ENCODE assay signal across 20 mouse cellular contexts in genomic region chr2:157322029-157322766, GRCm38 (mm10). TPM values are rescaled to one million over a fixed set of nuclear protein-coding genes. Genes with fewer than 3 reads are reported as not detected.
DNase-seq lines count a peak whose midpoint lies in the region; ATAC-seq and TF ChIP-seq lines count a peak whose summit lies in the region.
"Had no signal": no experiment of that assay in that cellular context is flagged by ENCODE, and none has a peak within 500 bp of the region (broad histone marks: within the 10 kb centered on the region; RNA-seq: fewer than 3 reads in every experiment).

No protein-coding gene starts in this region.

- H3K36me3 ChIP-seq in midbrain, embryonic 13.5 days, result peaks cover 91% of the 10 kb centered on the region
- H3K36me3 ChIP-seq in midbrain, embryonic 10.5 days, result peaks cover 100% of the 10 kb centered on the region
- peaks cover 10% of the 10 kb centered on the region for H3K36me3 ChIP-seq in forebrain, embryonic 16.5 days (ENCODE audit: control insufficient read depth, insufficient read depth)
- H3K36me3 ChIP-seq in midbrain, postnatal 0 days (ENCODE audit: insufficient read depth, low read length), result peaks cover 53% of the 10 kb centered on the region
- peaks cover 100% of the 10 kb centered on the region for H3K36me3 ChIP-seq in embryonic facial prominence, embryonic 10.5 days (replicated peaks)

- no peaks in the 10 kb centered on the region for H3K27me3 ChIP-seq in midbrain, embryonic 13.5 days
- no peaks in the 10 kb centered on the region for H3K27me3 ChIP-seq in midbrain, embryonic 10.5 days (ENCODE audit: low read depth, poor library complexity, severe bottlenecking)
- H3K27me3 ChIP-seq in forebrain, embryonic 16.5 days (replicated peaks; ENCODE audit: control insufficient read depth, insufficient read depth, low read length), result no peaks in the 10 kb centered on the region
- no peaks in the 10 kb centered on the region for H3K27me3 ChIP-seq in midbrain, postnatal 0 days (ENCODE audit: insufficient read depth, low read length)
- H3K27me3 ChIP-seq in embryonic facial prominence, embryonic 10.5 days (replicated peaks; ENCODE audit: low read depth, poor library complexity, severe bottlenecking), result no peaks in the 10 kb centered on the region
- H3K27me3 ChIP-seq: heart, embryonic 12.5 days; intestine, embryonic 15.5 days; limb, embryonic 12.5 days; liver, embryonic 13.5 days had no signal

- no peaks in the 10 kb centered on the region for H3K9me3 ChIP-seq in midbrain, embryonic 13.5 days
- H3K9me3 ChIP-seq in midbrain, embryonic 10.5 days (replicated peaks), result no peaks in the 10 kb centered on the region
- no peaks in the 10 kb centered on the region for H3K9me3 ChIP-seq in forebrain, embryonic 16.5 days (ENCODE audit: control insufficient read depth, low read length)
- H3K9me3 ChIP-seq in midbrain, postnatal 0 days (ENCODE audit: low read length), result no peaks in the 10 kb centered on the region
- H3K9me3 ChIP-seq in embryonic facial prominence, embryonic 10.5 days, result no peaks in the 10 kb centered on the region
- H3K9me3 ChIP-seq: heart, embryonic 12.5 days; intestine, embryonic 15.5 days; limb, embryonic 12.5 days; liver, embryonic 13.5 days had no signal

- no peak overlapping the region for H3K4me2 ChIP-seq in midbrain, embryonic 13.5 days (replicated peaks)
- H3K4me2 ChIP-seq in forebrain, embryonic 16.5 days (ENCODE audit: low read length), result no peak overlapping the region
- H3K4me2 ChIP-seq in midbrain, postnatal 0 days (ENCODE audit: low read depth, low read length, poor library complexity, severe bottlenecking), result no peak overlapping the region
- H3K4me2 ChIP-seq: heart, embryonic 12.5 days; intestine, embryonic 15.5 days; limb, embryonic 12.5 days; liver, embryonic 13.5 days had no signal

- DNase-seq in adrenal gland, postnatal 14 days, result peak; percentile 49
- DNase-seq in adrenal gland, adult 18-20 months (ENCODE audit: low spot score in 2 of 2), result no peak
- no peak for DNase-seq in midbrain, embryonic 10.5 days (ENCODE audit: low spot score)
- DNase-seq in midbrain, postnatal 0 days (ENCODE audit: low spot score), result peak; percentile 42
- DNase-seq in kidney, adult 18-20 months, result no peak
- no peak for DNase-seq in embryonic facial prominence, embryonic 10.5 days (ENCODE audit: low spot score)
- DNase-seq: cerebellum, adult 11 months; cerebellum, postnatal 36 days; liver, embryonic 13.5 days had no signal

- no peak overlapping the region for H3K4me3 ChIP-seq in midbrain, embryonic 13.5 days (replicated peaks)
- no peak overlapping the region for H3K4me3 ChIP-seq in midbrain, embryonic 10.5 days
- no peak overlapping the region for H3K4me3 ChIP-seq in forebrain, embryonic 16.5 days (replicated peaks; ENCODE audit: low read length)
- no peak overlapping the region for H3K4me3 ChIP-seq in midbrain, postnatal 0 days (ENCODE audit: low read depth, low read length)
- H3K4me3 ChIP-seq in embryonic facial prominence, embryonic 10.5 days, result no peak overlapping the region
- H3K4me3 ChIP-seq: heart, embryonic 12.5 days; intestine, embryonic 15.5 days; left cerebral cortex, adult 2 months; limb, embryonic 12.5 days; liver, embryonic 13.5 days had no signal

- 81% methylated on average over 5 of the region's 5 CpGs for WGBS in midbrain, embryonic 13.5 days
- WGBS in midbrain, embryonic 10.5 days, result 97% methylated on average over 5 of the region's 5 CpGs
- 48% methylated on average over 5 of the region's 5 CpGs for WGBS in forebrain, embryonic 16.5 days
- WGBS in midbrain, postnatal 0 days, result 66% methylated on average over 5 of the region's 5 CpGs
- WGBS in embryonic facial prominence, embryonic 10.5 days, result 90% methylated on average over 5 of the region's 5 CpGs

- H3K27ac ChIP-seq in midbrain, embryonic 13.5 days, result peak overlapping the region; percentile 61
- H3K27ac ChIP-seq in midbrain, embryonic 10.5 days (replicated peaks), result no peak overlapping the region
- peak overlapping the region; percentile 17; the same call in 1 of the 2 replicates for H3K27ac ChIP-seq in forebrain, embryonic 16.5 days (ENCODE audit: low read length)
- peak overlapping the region; percentile 9; the same call in 1 of the 2 replicates for H3K27ac ChIP-seq in midbrain, postnatal 0 days (ENCODE audit: low read depth, low read length)
- no peak overlapping the region for H3K27ac ChIP-seq in embryonic facial prominence, embryonic 10.5 days (replicated peaks)
- H3K27ac ChIP-seq: intestine, embryonic 15.5 days; left cerebral cortex, adult 2 months; limb, embryonic 12.5 days; liver, embryonic 13.5 days had no signal

- H3K9ac ChIP-seq in midbrain, embryonic 13.5 days (replicated peaks), result no peak overlapping the region
- no peak overlapping the region for H3K9ac ChIP-seq in forebrain, embryonic 16.5 days (replicated peaks; ENCODE audit: low read depth, low read length)
- H3K9ac ChIP-seq in midbrain, postnatal 0 days (replicated peaks; ENCODE audit: low read length, poor library complexity, severe bottlenecking), result 0 out of 2 replicates have a peak overlapping the region, but pooled peaks have one; percentile 0
- H3K9ac ChIP-seq: heart, embryonic 12.5 days; intestine, embryonic 15.5 days; limb, embryonic 12.5 days; liver, embryonic 13.5 days had no signal

- no peak for ATAC-seq in midbrain, embryonic 13.5 days
- ATAC-seq in forebrain, embryonic 16.5 days, result peak; percentile 60
- no peak for ATAC-seq in midbrain, postnatal 0 days (ENCODE audit: low FRiP score)
- ATAC-seq: intestine, embryonic 15.5 days had no signal

- TF ChIP-seq CTCF in midbrain, postnatal 0 days (IDR thresholded peaks at IDR 0.05), result no peak

- H3K4me1 ChIP-seq in midbrain, embryonic 13.5 days (replicated peaks), result peaks cover 9% of the 10 kb centered on the region
- H3K4me1 ChIP-seq in midbrain, embryonic 10.5 days, result peaks cover 4% of the 10 kb centered on the region
- peaks cover 19% of the 10 kb centered on the region for H3K4me1 ChIP-seq in forebrain, embryonic 16.5 days (replicated peaks; ENCODE audit: control insufficient read depth, insufficient read depth, low read length)
- no peaks in the 10 kb centered on the region for H3K4me1 ChIP-seq in midbrain, postnatal 0 days (ENCODE audit: insufficient read depth, low read length)
- peaks cover 15% of the 10 kb centered on the region for H3K4me1 ChIP-seq in embryonic facial prominence, embryonic 10.5 days
- H3K4me1 ChIP-seq: heart, embryonic 12.5 days; intestine, embryonic 15.5 days; liver, embryonic 13.5 days had no signal

RNA-seq across cellular contexts. Expression of gene Ghrh, which starts 25.1 kb away (rescaled TPM):
- total RNA-seq in adrenal gland, postnatal 14 days (2021), result not detected in 2 replicates
- total RNA-seq in adrenal gland, adult 18-20 months (2021), result not detected
- 1.6 and 3.4 TPM in 2 replicates for polyA plus RNA-seq in midbrain, embryonic 13.5 days (2015; fragmentation: Nextera tagmentation; extraction: Ambion mirVana)
- 0.42 and 1.1 TPM in 2 replicates for polyA plus RNA-seq in midbrain, embryonic 10.5 days (2016; fragmentation: Nextera tagmentation; extraction: Ambion mirVana)
- 0.80 TPM in 1 of 2 replicates, not detected in the other for polyA plus RNA-seq in forebrain, embryonic 16.5 days (2015; fragmentation: Nextera tagmentation; extraction: Ambion mirVana)
- 1.3 and 3.0 TPM in 2 replicates for total RNA-seq in midbrain, postnatal 0 days (2014; rRNA removed)
- polyA plus RNA-seq in midbrain, postnatal 0 days (2015; fragmentation: Nextera tagmentation; extraction: Ambion mirVana), result 5.0 and 7.6 TPM in 2 replicates
- 0.34 and 1.3 TPM in 2 replicates for polyA plus RNA-seq in embryonic facial prominence, embryonic 10.5 days (2016; fragmentation: Nextera tagmentation; extraction: Ambion mirVana)
- total RNA-seq: gastrocnemius, adult 18-20 months; granulocyte monocyte progenitor cell, adult 5-6 weeks; heart, postnatal 25 days; left cerebral cortex, adult 2 months had no signal
- polyA plus RNA-seq: heart, embryonic 12.5 days; kidney, embryonic 16.5 days; limb, embryonic 12.5 days; liver, embryonic 13.5 days; lung, embryonic 16.5 days had no signal

RNA-seq across cellular contexts. Expression of gene Mroh8, which starts 42.8 kb away (rescaled TPM):
- 0.23 TPM in 1 of 2 replicates, not detected in the other for total RNA-seq in adrenal gland, postnatal 14 days (2021)
- total RNA-seq in adrenal gland, adult 18-20 months (2021), result under 1 TPM; 0.35 to 0.76 TPM
- polyA plus RNA-seq in midbrain, embryonic 13.5 days (2015; fragmentation: Nextera tagmentation; extraction: Ambion mirVana), result 0.43 and 0.52 TPM in 2 replicates
- polyA plus RNA-seq in midbrain, embryonic 10.5 days (2016; fragmentation: Nextera tagmentation; extraction: Ambion mirVana), result 0.73 and 0.86 TPM in 2 replicates
- 0.20 and 0.30 TPM in 2 replicates for polyA plus RNA-seq in forebrain, embryonic 16.5 days (2015; fragmentation: Nextera tagmentation; extraction: Ambion mirVana)
- 0.09 and 0.66 TPM in 2 replicates for total RNA-seq in midbrain, postnatal 0 days (2014; rRNA removed)
- polyA plus RNA-seq in midbrain, postnatal 0 days (2015; fragmentation: Nextera tagmentation; extraction: Ambion mirVana), result 0.44 and 0.47 TPM in 2 replicates
- 0.73 and 1.0 TPM in 2 replicates for polyA plus RNA-seq in embryonic facial prominence, embryonic 10.5 days (2016; fragmentation: Nextera tagmentation; extraction: Ambion mirVana)
- total RNA-seq: heart, postnatal 25 days had no signal

RNA-seq across cellular contexts. Expression of gene Rpn2, which starts 43.4 kb away (rescaled TPM):
- total RNA-seq in adrenal gland, postnatal 14 days (2021), result 210 and 211 TPM in 2 replicates
- 100 to 1,000 TPM; 254 to 289 TPM for total RNA-seq in adrenal gland, adult 18-20 months (2021)
- 202 and 211 TPM in 2 replicates for polyA plus RNA-seq in midbrain, embryonic 13.5 days (2015; fragmentation: Nextera tagmentation; extraction: Ambion mirVana)
- polyA plus RNA-seq in midbrain, embryonic 10.5 days (2016; fragmentation: Nextera tagmentation; extraction: Ambion mirVana), result 279 and 285 TPM in 2 replicates
- 183 and 189 TPM in 2 replicates for polyA plus RNA-seq in forebrain, embryonic 16.5 days (2015; fragmentation: Nextera tagmentation; extraction: Ambion mirVana)
- 233 and 242 TPM in 2 replicates for total RNA-seq in midbrain, postnatal 0 days (2014; rRNA removed)
- polyA plus RNA-seq in midbrain, postnatal 0 days (2015; fragmentation: Nextera tagmentation; extraction: Ambion mirVana), result 193 and 204 TPM in 2 replicates
- polyA plus RNA-seq in embryonic facial prominence, embryonic 10.5 days (2016; fragmentation: Nextera tagmentation; extraction: Ambion mirVana), result 266 and 277 TPM in 2 replicates

RNA-seq across cellular contexts. Expression of gene Manbal, which starts 45.2 kb away (rescaled TPM):
- total RNA-seq in adrenal gland, postnatal 14 days (2021), result 29.4 and 35.4 TPM in 2 replicates
- total RNA-seq in adrenal gland, adult 18-20 months (2021), result 10 to 100 TPM; 27.6 to 28.1 TPM
- polyA plus RNA-seq in midbrain, embryonic 13.5 days (2015; fragmentation: Nextera tagmentation; extraction: Ambion mirVana), result 88.1 and 91.0 TPM in 2 replicates
- polyA plus RNA-seq in midbrain, embryonic 10.5 days (2016; fragmentation: Nextera tagmentation; extraction: Ambion mirVana), result 68.8 and 75.6 TPM in 2 replicates
- 97.5 and 105 TPM in 2 replicates for polyA plus RNA-seq in forebrain, embryonic 16.5 days (2015; fragmentation: Nextera tagmentation; extraction: Ambion mirVana)
- total RNA-seq in midbrain, postnatal 0 days (2014; rRNA removed), result 70.8 and 70.9 TPM in 2 replicates
- 129 and 132 TPM in 2 replicates for polyA plus RNA-seq in midbrain, postnatal 0 days (2015; fragmentation: Nextera tagmentation; extraction: Ambion mirVana)
- polyA plus RNA-seq in embryonic facial prominence, embryonic 10.5 days (2016; fragmentation: Nextera tagmentation; extraction: Ambion mirVana), result 61.1 and 66.5 TPM in 2 replicates

Comparison
In these comparisons a context has a peak if more than half of its experiments do, and no peak if none do; other contexts are left out.
1. DNase-seq: peak in adrenal gland, postnatal 14 days (single experiment) and midbrain, postnatal 0 days (single experiment); none in adrenal gland, adult 18-20 months (0 of 2), midbrain, embryonic 10.5 days (single experiment), kidney, adult 18-20 months (single experiment) and embryonic facial prominence, embryonic 10.5 days (single experiment).
2. H3K27ac ChIP-seq: peak in midbrain, embryonic 13.5 days (single experiment), forebrain, embryonic 16.5 days (single experiment) and midbrain, postnatal 0 days (single experiment); none in midbrain, embryonic 10.5 days (single experiment) and embryonic facial prominence, embryonic 10.5 days (single experiment).